Mouse (Mus musculus) neural tube, embryonic 10.5 days (tissue): Measurements from ENCODE around the gene Slc22a16.

Experiments used
- DNase-seq: peaks from one replicate; pipeline ENCODE4 v3.0.0-alpha.2; 2017; ENCODE audit warnings: low spot score; ENCODE audit errors: extremely low spot score

Gene Slc22a16

GRCm38 (mm10) chr10:40604706-40605394 lies 34.7 kb downstream of the Slc22a16 start:
- no peak for DNase-seq

- DNase-seq, result no peak
Measured at GRCm38 (mm10) chr10:40617973-40618372, 47.8 kb downstream of the Slc22a16 start.

- no peak for DNase-seq
Measured at GRCm38 (mm10) chr10:40619760-40620159, 49.6 kb downstream of the Slc22a16 start.

- DNase-seq, result no peak
Measured at GRCm38 (mm10) chr10:40629140-40629539, 59.0 kb downstream of the Slc22a16 start.

GRCm38 (mm10) chr10:40629656-40630311 lies 59.6 kb downstream of the Slc22a16 start, which contains the start of gene Ddo:
TSS of gene Ddo (plus strand) at chr10:40630011.
- no peak for DNase-seq

- DNase-seq, result no peak
Measured at GRCm38 (mm10) chr10:40630457-40630856, 60.3 kb downstream of the Slc22a16 start.

- DNase-seq, result no peak
Measured at GRCm38 (mm10) chr10:40630961-40631360, 60.8 kb downstream of the Slc22a16 start.

- DNase-seq, result no peak
Measured at GRCm38 (mm10) chr10:40632087-40632486, 62.0 kb downstream of the Slc22a16 start.

- no peak for DNase-seq
Measured at GRCm38 (mm10) chr10:40637331-40637730, 67.2 kb downstream of the Slc22a16 start.

- peak; percentile 28 for DNase-seq
Measured at GRCm38 (mm10) chr10:40638276-40638675, 68.1 kb downstream of the Slc22a16 start.

- no peak for DNase-seq
Measured at GRCm38 (mm10) chr10:40638823-40639819, 69.0 kb downstream of the Slc22a16 start.

GRCm38 (mm10) chr10:40640406-40640805 lies 70.3 kb downstream of the Slc22a16 start:
- DNase-seq, result no peak

GRCm38 (mm10) chr10:40641901-40642300 lies 71.8 kb downstream of the Slc22a16 start:
- DNase-seq, result no peak

GRCm38 (mm10) chr10:40643126-40643525 lies 73.0 kb downstream of the Slc22a16 start:
- no peak for DNase-seq

GRCm38 (mm10) chr10:40644456-40644855 lies 74.3 kb downstream of the Slc22a16 start:
- DNase-seq, result no peak

GRCm38 (mm10) chr10:40645346-40645745 lies 75.2 kb downstream of the Slc22a16 start:
- no peak for DNase-seq

- DNase-seq, result no peak
Measured at GRCm38 (mm10) chr10:40648776-40649175, 78.6 kb downstream of the Slc22a16 start.

GRCm38 (mm10) chr10:40649634-40650033 lies 79.5 kb downstream of the Slc22a16 start:
- no peak for DNase-seq

GRCm38 (mm10) chr10:40651676-40652075 lies 81.5 kb downstream of the Slc22a16 start:
- no peak for DNase-seq
